Mouse (Mus musculus) bone marrow macrophage, adult 2 months (primary cell): ENCODE measurements around the gene Bmpr2. TPM values are rescaled to one million over a fixed set of nuclear protein-coding genes. Genes with fewer than 3 reads are reported as not detected.
A peak's percentile ranks its signal among the peaks of the same experiment; 100 is the strongest.

ENCODE experiments used
- H3K27ac ChIP-seq: 2 replicates; pipeline ENCODE4 v1.5.1; 2012; ENCODE audit warnings: low read depth, low read length; ENCODE audit not compliant: insufficient read depth
- H3K4me1 ChIP-seq: 2 replicates; pipeline ENCODE4 v1.6.1; 2012; ENCODE audit warnings: low read length; ENCODE audit not compliant: control insufficient read depth, insufficient read depth
- H3K4me3 ChIP-seq: 2 replicates; pipeline ENCODE4 v1.5.1; 2012; ENCODE audit warnings: mild to moderate bottlenecking, low read length, moderate library complexity; ENCODE audit not compliant: insufficient read depth
- CTCF ChIP-seq: IDR thresholded peaks from 2 replicates; pipeline ENCODE4 v1.5.1; 2012; ENCODE audit warnings: low read depth, mild to moderate bottlenecking, low read length, moderate library complexity
- POLR2A ChIP-seq: IDR thresholded peaks from 2 replicates; pipeline ENCODE4 v1.6.1; 2012; ENCODE audit warnings: mild to moderate bottlenecking, low read depth, low read length, borderline replicate concordance
- polyA plus RNA-seq: library from polyadenylated mRNA; stranded (reverse); fragments of >200 nt; gene quantifications from 2 replicates; pipeline ENCODE4 v1.2.4, GENCODE M21; 2012; ENCODE audit not compliant: missing spikeins, insufficient read depth, insufficient read length

Bmpr2 gene
- polyA plus RNA-seq, 1 experiment, result 26.0 TPM

GRCm38 (mm10) chr1:59894025-59894424, 130.8 kb downstream of the Bmpr2 start:
- Histone ChIP-seq H3K4me3 (no peak overlapping the region), H3K4me1 (peaks cover 15% of the 10 kb centered on the region), H3K27ac (no peak overlapping the region)
- TF ChIP-seq POLR2A, result no peak
- no peak for TF ChIP-seq CTCF

GRCm38 (mm10) chr1:59895456-59895855, 132.3 kb downstream of the Bmpr2 start:
- Histone ChIP-seq H3K27ac (peak overlapping the region; percentile 30; the same call in 1 of the 2 replicates), H3K4me1 (peaks cover 24% of the 10 kb centered on the region), H3K4me3 (peak overlapping the region; percentile 32; the same call in 1 of the 2 replicates)
- TF ChIP-seq CTCF (no peak), POLR2A (no peak)

- TF ChIP-seq CTCF (no peak), POLR2A (no peak)
- no peak overlapping the region for H3K27ac ChIP-seq
- H3K4me1 ChIP-seq, result peaks cover 24% of the 10 kb centered on the region
- H3K4me3 ChIP-seq, result no peak overlapping the region
These were observed 134.1 kb downstream of the Bmpr2 start for GRCm38 (mm10) chr1:59897147-59897798.

- Histone ChIP-seq H3K4me3 (no peak overlapping the region), H3K4me1 (peaks cover 28% of the 10 kb centered on the region), H3K27ac (no peak overlapping the region)
- TF ChIP-seq CTCF, result no peak
- no peak for TF ChIP-seq POLR2A
These were observed 136.5 kb downstream of the Bmpr2 start for GRCm38 (mm10) chr1:59899679-59900078.

GRCm38 (mm10) chr1:59901082-59901876, 138.1 kb downstream of the Bmpr2 start:
- Histone ChIP-seq H3K4me1 (peaks cover 15% of the 10 kb centered on the region), H3K27ac (no peak overlapping the region), H3K4me3 (no peak overlapping the region)
- TF ChIP-seq POLR2A, result no peak
- no peak for TF ChIP-seq CTCF

DNA sequence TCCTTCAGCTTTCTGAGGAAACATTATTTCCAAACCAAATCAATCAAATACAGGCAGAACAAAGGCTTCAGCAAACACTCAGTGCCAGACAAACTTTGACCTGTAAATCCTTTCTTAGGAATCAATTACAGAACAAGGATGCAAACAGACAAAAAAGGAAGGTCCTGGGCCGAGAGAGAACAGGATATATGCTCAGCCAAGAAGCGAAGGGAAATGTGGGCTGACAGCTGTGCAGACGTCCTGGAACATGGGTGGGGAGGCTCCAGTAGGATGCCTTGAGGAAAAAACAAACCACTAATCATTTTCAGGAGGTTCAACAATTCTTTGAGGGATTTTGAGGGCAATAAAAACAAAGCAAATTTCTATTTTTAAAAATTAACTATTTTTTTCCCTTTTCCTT, 139.4 kb downstream of the Bmpr2 start:
- TF ChIP-seq POLR2A, result no peak
- TF ChIP-seq CTCF, result no peak

GRCm38 (mm10) chr1:59904630-59905295, 141.6 kb downstream of the Bmpr2 start:
- Histone ChIP-seq H3K27ac (no peak overlapping the region), H3K4me1 (peaks cover 21% of the 10 kb centered on the region), H3K4me3 (no peak overlapping the region)
- no peak for TF ChIP-seq POLR2A
- TF ChIP-seq CTCF, result no peak

More for the DNA sequence above, 139.4 kb downstream of the Bmpr2 start:
- no peak overlapping the region for H3K27ac ChIP-seq
- peaks cover 26% of the 10 kb centered on the region for H3K4me1 ChIP-seq
- H3K4me3 ChIP-seq, result no peak overlapping the region

DNA sequence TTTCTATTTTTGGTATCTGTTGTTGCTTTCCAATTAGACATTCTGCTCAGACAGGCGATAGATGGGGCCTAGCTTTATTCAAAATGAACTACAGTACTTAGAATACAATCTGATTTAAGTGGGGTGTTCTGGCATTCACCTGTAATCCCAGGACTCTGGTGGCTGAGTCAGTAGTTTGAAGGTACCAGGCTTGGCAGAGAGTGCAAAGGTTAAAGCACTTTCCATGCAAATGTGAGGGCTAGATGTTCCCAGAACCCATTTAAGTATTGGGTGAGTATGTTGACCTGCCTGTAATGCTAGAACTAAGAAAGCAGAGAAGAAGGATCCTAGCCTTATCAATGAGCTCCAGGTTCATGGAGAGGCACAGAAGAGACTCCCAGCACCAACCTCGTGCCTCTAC, 142.7 kb downstream of the Bmpr2 start:
- no peak for TF ChIP-seq POLR2A
- TF ChIP-seq CTCF, result no peak
- Histone ChIP-seq H3K4me1 (peaks cover 19% of the 10 kb centered on the region), H3K27ac (no peak overlapping the region), H3K4me3 (no peak overlapping the region)

DNA sequence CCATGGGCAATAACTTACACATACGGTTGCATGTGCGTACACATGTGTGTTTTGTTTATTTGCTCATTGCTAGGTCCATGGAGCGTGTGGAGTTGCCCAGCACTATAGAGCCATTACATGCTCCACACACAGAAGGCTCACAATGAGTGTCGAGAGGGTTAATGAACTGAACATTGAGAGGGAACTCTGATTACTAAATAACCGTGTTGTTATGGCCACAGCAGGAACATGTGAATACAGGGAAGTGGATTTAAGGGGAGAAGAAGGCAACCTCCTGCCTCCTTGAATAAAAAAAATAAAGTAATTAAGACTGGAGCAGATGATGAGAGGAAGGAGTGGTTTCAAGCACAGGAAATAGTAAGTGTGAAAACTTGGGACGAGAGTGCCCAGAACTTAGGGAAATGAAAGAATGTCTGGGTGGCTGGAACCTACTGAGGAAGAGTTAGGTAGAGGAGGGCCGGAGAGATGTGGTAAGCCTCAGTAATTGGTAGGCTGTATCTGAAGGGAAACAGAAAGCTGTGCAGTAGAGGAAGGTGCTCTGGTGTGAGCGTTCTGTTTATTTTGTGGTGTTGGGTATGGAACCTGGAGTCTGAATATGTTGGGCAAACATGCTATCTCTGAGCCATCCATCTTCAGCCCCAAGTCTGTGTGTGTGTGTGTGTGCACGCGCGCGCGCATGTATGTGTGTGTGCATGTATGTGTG, 143.8 kb downstream of the Bmpr2 start:
- TF ChIP-seq CTCF (no peak), POLR2A (no peak)
- peaks cover 19% of the 10 kb centered on the region for H3K4me1 ChIP-seq
- no peak overlapping the region for H3K27ac ChIP-seq
- no peak overlapping the region for H3K4me3 ChIP-seq
